Mouse (Mus musculus) adrenal gland, adult 10 weeks (tissue): ENCODE data around the gene Sec22c. TPM values are rescaled to one million over a fixed set of nuclear protein-coding genes. Genes with fewer than 3 reads are reported as not detected.

Experiments
- polyA plus RNA-seq: library from polyadenylated mRNA; stranded (reverse); fragments of 350-450 nt; fragmentation: Illumina TruSeq; extraction: RNeasy Lipid Tissue Mini Kit (QIAGEN cat#74804); gene quantifications from one replicate; pipeline ENCODE4 v1.2.3, GENCODE M21; 2014; ENCODE audit warnings: low read depth, low replicate concordance

Gene Sec22c
- 7.9 TPM for polyA plus RNA-seq

GRCm38 (mm10) chr9:121704646-121705625, at the start of gene Sec22c:
Gene Sec22c, minus strand, starts transcription at chr9:121705490.

GRCm38 (mm10) chr9:121718792-121719318, 13.6 kb upstream of the Sec22c start, which contains the start of gene Nktr:
Gene Nktr, plus strand, starts transcription at chr9:121719169.

GRCm38 (mm10) chr9:121709898-121710583, 4.8 kb upstream of the Sec22c start, which contains the start of gene Ss18l2:
Gene Ss18l2, plus strand, starts transcription at chr9:121710329.

GRCm38 (mm10) chr9:121642401-121643181, 62.7 kb downstream of the Sec22c start, which contains the start of gene Vipr1:
Gene Vipr1, plus strand, starts transcription at chr9:121642716.

GRCm38 (mm10) chr9:121642001-121642400, 63.3 kb downstream of the Sec22c start, which contains the start of gene Lyzl4:
Gene Lyzl4, minus strand, starts transcription at chr9:121642096.

Other genes starting within 250 kb of the Sec22c start
- not detected for gene Cck, start 209.8 kb downstream of the Sec22c start, polyA plus RNA-seq
- not detected for gene Lyzl4, start 63.4 kb downstream of the Sec22c start, polyA plus RNA-seq
- not detected for gene Vipr1, start 62.8 kb downstream of the Sec22c start, polyA plus RNA-seq
- 53.9 TPM for gene Ss18l2, start 4.8 kb upstream of the Sec22c start, polyA plus RNA-seq
- 128 TPM for gene Nktr, start 13.7 kb upstream of the Sec22c start, polyA plus RNA-seq
- gene Zfp651, start 53.8 kb upstream of the Sec22c start, polyA plus RNA-seq: 0.29 TPM
- not detected for gene Klhl40, start 72.1 kb upstream of the Sec22c start, polyA plus RNA-seq
- gene Hhatl, start 87.0 kb upstream of the Sec22c start, polyA plus RNA-seq: not detected
- gene Ccdc13, start 134.0 kb upstream of the Sec22c start, polyA plus RNA-seq: not detected
- 59.5 TPM for gene Higd1a, start 152.9 kb upstream of the Sec22c start, polyA plus RNA-seq
- gene Ackr2, start 192.9 kb upstream of the Sec22c start, polyA plus RNA-seq: 0.58 TPM
- gene Cyp8b1, start 210.8 kb upstream of the Sec22c start, polyA plus RNA-seq: not detected
- gene Fam198a, start 245.5 kb upstream of the Sec22c start, polyA plus RNA-seq: 0.47 TPM